Mouse (Mus musculus): Measurements from ENCODE around the gene Hddc3.

Gene Hddc3

DNA sequence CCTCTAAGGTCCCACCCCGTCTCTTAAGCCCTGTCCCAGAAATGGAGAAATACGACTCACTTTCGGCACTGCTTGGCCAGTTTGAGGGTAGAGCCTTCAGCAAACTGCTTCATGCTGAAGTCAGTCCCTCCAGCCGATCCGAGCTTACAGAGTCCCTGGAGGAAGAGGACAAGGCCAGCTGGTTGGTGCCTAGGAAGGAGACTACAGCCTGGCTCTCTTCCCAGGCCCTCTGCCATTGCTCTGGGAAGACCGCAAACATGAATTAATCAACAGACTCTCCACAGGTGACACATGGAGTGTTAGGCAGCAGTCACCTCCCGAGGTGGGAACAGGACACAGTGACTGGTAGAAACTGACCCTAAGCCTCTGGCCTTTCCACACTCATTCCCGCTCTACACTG is 12.6 kb upstream of the Hddc3 start:
- peak; percentile 41; the same call in 1 of the 2 replicates for ATAC-seq (ENCODE audit: insufficient number of reproducible peaks, low FRiP score, low TSS enrichment)

DNA sequence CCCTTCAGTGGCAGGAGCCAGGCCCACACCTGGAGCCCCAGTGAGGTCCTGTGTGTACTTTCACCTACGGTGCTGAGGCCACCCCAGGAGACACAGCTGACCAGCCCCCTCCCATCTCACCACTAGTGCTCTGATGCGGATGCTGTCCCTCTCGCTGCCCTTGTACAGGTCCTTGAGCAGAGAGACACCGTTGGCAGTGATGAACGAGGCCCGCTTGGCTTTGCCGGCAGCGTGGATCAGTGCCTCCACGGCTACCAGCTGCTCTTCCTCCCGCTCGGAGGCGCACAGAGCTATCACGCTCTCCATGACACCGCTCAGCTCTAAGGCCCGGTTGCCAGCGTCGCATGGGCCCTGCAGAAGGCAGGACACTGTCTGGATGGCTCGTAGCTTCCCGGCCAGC is 11.5 kb upstream of the Hddc3 start:
- no peak for ATAC-seq (ENCODE audit: insufficient number of reproducible peaks, low FRiP score, low TSS enrichment)

- no peak for ATAC-seq (ENCODE audit: insufficient number of reproducible peaks, low FRiP score, low TSS enrichment)
Observed at GRCm38 (mm10) chr7:80334848-80335247, 8.1 kb upstream of the Hddc3 start.

- no peak for ATAC-seq (ENCODE audit: insufficient number of reproducible peaks, low FRiP score, low TSS enrichment)
Observed at GRCm38 (mm10) chr7:80336932-80337331, 6.0 kb upstream of the Hddc3 start.

GRCm38 (mm10) chr7:80339371-80339770 is 3.5 kb upstream of the Hddc3 start:
- no peak for ATAC-seq (ENCODE audit: insufficient number of reproducible peaks, low FRiP score, low TSS enrichment)

DNA sequence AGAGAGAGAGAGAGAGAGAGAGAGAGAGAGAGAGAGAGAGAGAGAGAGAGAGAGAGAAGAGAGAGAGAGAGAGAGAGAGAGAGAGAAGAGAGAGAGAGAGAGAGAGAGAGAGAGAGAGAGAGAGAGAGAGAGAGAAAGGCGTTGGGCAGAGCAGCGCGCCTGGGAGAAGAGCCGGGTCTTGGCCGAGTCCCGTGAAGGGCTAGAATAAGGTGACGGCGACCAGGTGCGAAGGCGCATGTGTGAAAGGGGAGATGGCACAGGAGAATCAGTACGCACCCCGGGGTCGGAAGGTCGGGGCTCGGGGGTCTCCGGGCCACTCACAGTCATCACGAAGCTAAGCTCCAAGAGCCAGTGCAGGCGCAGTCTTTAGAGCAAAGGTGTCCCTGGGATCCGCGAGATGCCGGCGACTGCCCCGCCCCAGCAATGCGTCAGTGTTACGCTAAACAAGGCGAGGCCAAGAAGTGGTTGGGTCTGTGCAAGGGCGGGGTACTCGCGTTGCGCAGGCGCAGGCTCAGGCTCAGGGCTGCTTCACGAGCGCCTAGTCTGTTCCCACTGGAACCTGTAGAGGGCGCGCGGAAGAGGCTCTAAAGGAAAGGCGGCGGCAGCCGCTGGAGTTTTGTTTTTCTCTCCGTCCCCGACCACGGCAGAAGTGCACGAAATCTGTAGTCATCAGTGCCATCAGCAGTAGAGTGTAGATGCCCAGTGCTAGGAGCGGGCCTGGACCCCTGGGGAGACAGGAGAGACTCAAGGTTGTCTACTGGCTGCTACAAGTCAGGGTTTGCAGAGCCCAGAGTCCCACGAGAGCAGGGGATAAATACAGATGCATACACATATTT is 2.9 kb upstream of the Hddc3 start:
- peak; percentile 91 for ATAC-seq (ENCODE audit: insufficient number of reproducible peaks, low FRiP score, low TSS enrichment)

GRCm38 (mm10) chr7:80340793-80341192 is 2.1 kb upstream of the Hddc3 start, which contains the start of gene Unc45a:
Gene Unc45a, minus strand, starts transcription at chr7:80341005.
- peak; percentile 29; the same call in 1 of the 2 replicates for ATAC-seq (ENCODE audit: insufficient number of reproducible peaks, low FRiP score, low TSS enrichment)

GRCm38 (mm10) chr7:80341793-80342192 is 1.1 kb upstream of the Hddc3 start:
- no peak for ATAC-seq (ENCODE audit: insufficient number of reproducible peaks, low FRiP score, low TSS enrichment)

GRCm38 (mm10) chr7:80343270-80344018 is 540 bp downstream of the Hddc3 start:
- no peak for ATAC-seq (ENCODE audit: insufficient number of reproducible peaks, low FRiP score, low TSS enrichment)

GRCm38 (mm10) chr7:80346173-80346572 is 3.3 kb downstream of the Hddc3 start:
- no peak for ATAC-seq (ENCODE audit: insufficient number of reproducible peaks, low FRiP score, low TSS enrichment)

- ATAC-seq (ENCODE audit: insufficient number of reproducible peaks, low FRiP score, low TSS enrichment), result no peak
Observed at GRCm38 (mm10) chr7:80346830-80347229, 3.9 kb downstream of the Hddc3 start.

DNA sequence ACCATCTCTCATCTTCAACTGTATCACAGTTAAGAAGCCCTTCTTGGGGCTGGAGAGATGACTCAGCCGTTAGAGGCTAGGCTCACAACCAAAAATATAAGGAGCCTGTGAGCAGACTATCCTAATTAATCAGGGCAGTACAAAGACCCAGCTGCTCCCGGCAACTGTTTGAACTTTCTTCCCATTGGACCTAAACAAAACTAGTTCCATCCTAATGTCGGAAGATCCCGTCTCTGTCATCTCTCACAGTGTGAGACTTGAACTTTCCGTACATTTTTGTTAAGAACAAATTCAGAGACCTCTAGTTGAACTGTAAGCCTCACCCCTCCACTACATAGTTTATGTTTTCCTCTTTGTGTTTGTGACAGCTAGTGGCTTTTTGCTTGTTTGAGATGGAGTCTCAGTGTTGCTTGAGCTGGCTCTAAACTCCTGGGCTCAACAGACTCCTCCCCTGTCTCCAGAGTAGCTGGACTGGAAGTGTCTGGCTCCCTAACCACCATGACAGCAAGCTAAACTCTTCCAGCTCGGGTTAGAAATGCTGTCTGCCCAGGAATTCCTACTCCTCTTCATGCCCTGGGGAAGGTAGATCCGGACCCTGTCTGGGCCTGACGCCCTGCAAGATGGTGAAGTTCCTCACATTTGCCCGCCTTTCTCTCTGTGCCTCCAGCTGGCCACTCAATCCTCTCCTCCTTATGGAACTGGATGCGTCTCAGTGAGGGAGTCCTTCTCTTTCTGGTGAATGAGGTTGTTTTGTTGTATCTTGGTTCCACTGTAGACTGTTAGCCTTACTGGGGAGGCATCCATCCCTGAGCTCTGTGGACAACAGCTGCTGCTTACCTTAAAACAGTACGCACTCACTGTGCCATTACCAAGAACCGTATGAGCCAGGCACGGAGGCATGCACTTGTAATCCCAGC is 5.0 kb downstream of the Hddc3 start:
- ATAC-seq (ENCODE audit: insufficient number of reproducible peaks, low FRiP score, low TSS enrichment), result no peak

DNA sequence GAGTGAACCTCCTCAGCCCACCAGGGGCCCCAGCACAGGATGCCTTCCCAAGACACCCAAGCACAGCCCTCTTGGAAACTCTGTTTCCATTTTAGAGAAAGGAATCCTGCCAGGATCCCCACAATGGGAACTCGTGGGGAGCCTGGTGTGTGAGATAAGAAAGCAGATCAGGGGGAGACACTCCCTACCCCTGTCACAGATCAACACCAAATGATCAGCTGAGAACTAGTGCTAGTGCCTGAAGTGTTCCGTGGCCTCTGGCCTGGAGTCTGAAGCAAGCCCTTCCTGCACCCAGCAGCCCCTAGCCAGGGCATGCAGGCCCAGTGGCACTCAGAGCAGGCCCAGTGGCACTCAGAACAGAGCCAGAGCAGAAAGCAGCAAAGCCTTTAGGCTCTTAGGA is 7.9 kb downstream of the Hddc3 start:
- ATAC-seq (ENCODE audit: insufficient number of reproducible peaks, low FRiP score, low TSS enrichment), result no peak

DNA sequence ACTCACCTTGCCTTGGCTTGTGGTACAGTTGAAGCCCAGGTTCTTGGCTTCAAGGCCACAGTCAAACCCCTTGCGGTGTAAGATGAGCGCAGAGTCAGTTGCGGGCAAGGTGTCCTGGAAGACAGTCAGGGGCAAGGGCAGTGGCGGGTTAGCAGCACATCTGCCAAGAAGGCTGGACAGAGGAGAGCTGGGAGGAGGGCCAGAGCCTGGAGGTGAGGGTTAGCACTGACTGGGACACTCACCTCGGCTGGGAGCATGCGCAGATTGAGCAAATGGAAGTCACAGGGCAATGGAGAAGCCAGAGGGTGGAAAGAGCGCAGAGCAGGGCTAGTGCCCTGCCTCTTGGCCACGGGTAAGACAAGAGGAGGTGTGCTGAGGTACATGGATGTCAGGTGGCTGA is 10.0 kb downstream of the Hddc3 start:
- ATAC-seq (ENCODE audit: insufficient number of reproducible peaks, low FRiP score, low TSS enrichment), result no peak

DNA sequence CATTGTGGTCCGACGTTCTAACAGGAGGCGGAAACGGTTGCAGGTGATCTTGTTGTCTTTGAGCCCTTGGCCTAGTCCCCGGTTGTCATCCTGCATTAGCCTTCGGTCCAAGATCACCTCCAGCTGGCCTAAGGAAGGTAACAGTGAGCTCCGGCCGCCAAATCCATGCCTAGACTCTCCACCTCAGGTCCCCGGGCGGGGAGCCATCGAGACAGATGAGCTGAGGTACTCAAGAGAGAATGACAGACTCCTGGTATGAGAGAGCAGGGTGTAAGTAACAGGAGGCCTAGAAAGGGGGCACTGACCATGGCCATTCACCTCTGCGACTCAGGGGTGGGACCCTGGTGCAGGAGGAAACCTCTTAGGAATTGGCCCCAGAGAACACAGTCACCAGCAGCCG is 13.4 kb downstream of the Hddc3 start:
- 0 out of 2 replicates have a peak, but pooled peaks have one; percentile 43 for ATAC-seq (ENCODE audit: insufficient number of reproducible peaks, low FRiP score, low TSS enrichment)

GRCm38 (mm10) chr7:80357156-80357555 is 14.3 kb downstream of the Hddc3 start:
- ATAC-seq (ENCODE audit: insufficient number of reproducible peaks, low FRiP score, low TSS enrichment), result no peak

GRCm38 (mm10) chr7:80358039-80358438 is 15.1 kb downstream of the Hddc3 start:
- no peak for ATAC-seq (ENCODE audit: insufficient number of reproducible peaks, low FRiP score, low TSS enrichment)

GRCm38 (mm10) chr7:80360435-80360834 is 17.5 kb downstream of the Hddc3 start:
- ATAC-seq (ENCODE audit: insufficient number of reproducible peaks, low FRiP score, low TSS enrichment), result no peak

GRCm38 (mm10) chr7:80365759-80366158 is 22.9 kb downstream of the Hddc3 start:
- ATAC-seq (ENCODE audit: insufficient number of reproducible peaks, low FRiP score, low TSS enrichment), result no peak

GRCm38 (mm10) chr7:80367232-80367631 is 24.3 kb downstream of the Hddc3 start:
- no peak for ATAC-seq (ENCODE audit: insufficient number of reproducible peaks, low FRiP score, low TSS enrichment)

All from cerebellum, adult (tissue).